Mouse (Mus musculus) adrenal gland (tissue): ENCODE results near the gene Thoc7.
"Not testable (repeated sequence)": the region's sequence is repeated elsewhere in the genome, so short reads cannot be mapped to it uniquely, and the experiment has no call there.

ENCODE experiments used
- intact Hi-C: fragments of 180-260 bp; cut with DNase I; formaldehyde crosslinking; loops from one replicate; pipeline ENCODE4 v1.15.1; 2025
- long read RNA-seq, 2 experiments: library from polyadenylated mRNA; unstranded; transcript quantifications; one replicate each; pipeline ENCODE4 v2.0.0; 2020; ENCODE audit warnings: borderline replicate concordance in 1 of 2; ENCODE audit not compliant: insufficient replicate concordance in 1 of 2

Thoc7 gene
- long read RNA-seq, experiment 1, transcript Thoc7-201 (8 exons, 937 nt) = major isoform, 24 of 41 reads
- long read RNA-seq, experiment 1, partial matches to known transcripts = 10 of 41 reads
- long read RNA-seq, experiment 1, other reads (novel, unspliced or antisense) = 7 of 41 reads
- long read RNA-seq, experiment 2, transcript Thoc7-201 (8 exons, 937 nt) = major isoform, 17 of 46 reads
- long read RNA-seq, experiment 2, partial matches to known transcripts = 21 of 46 reads
- long read RNA-seq, experiment 2, other reads (novel, unspliced or antisense) = 7 of 46 reads

DNA sequence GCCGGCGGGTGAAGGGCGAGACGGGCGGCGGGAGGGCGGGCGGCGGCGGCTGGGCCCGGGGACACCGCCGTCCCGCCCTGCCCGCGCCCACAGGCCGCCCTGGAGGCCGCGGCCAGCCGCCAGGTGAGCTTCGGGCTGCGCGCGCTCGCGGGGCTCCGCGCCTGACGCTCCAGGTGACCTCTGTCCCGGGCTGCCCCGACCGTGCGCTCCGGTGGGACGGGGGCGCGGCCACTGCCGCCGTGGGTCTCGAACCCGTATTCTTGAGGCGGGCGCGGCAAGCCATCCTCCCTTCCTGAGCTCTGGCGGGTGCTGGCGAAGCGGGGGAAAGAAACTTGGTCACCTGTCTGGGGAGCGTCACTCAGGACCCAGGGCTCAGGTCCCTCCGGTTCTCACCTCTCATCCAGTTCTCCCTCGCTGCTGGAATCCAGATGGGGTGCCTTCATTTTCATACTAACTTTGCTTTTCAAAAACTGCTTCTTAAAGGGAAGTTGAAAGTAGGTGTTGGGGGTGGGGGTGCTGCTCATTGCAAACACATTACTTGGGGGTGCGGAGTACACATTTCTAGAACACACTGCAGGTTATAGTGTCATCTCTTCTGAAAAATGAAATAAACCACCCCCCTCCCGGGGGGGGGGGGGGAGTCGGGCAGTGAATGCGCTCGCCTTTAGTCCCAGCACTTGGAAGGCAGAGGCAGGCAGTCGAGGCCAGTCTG lies at the start of gene Thoc7, which contains the start of gene Atxn7:
Thoc7 (minus strand) TSS at position 452 of the 712 bp plus-strand sequence.
Atxn7 (plus strand) TSS at position 40 of the 712 bp plus-strand sequence.
- intact Hi-C loops = loop anchor here (5.0 kb wide), 1 partner anchor 51 kb away; no protein-coding TSS in a partner anchor

DNA sequence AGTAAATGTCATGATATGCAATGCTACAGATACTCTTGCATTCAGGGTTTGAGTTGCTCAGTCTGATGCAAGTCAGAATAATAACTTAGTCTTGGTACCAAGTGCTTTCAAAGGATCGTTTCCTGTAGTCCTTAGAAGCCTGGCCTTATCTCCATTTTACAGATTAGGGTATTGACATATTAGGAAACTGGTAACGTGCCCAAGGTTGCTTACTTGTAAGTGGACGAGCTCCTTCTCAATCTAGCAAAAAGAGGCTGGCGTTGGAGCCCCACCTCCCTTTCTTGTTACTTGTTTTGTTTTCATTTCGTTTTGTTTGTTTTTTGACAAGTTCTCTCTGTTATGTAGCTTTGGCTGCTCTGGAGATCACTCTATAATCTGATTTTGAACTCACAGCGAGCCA lies 48.1 kb upstream of the Thoc7 start:
- intact Hi-C loops = loop anchor here (5.0 kb wide), 1 partner anchor 47 kb away; the partner anchor contains the start of genes Atxn7 and Thoc7

DNA sequence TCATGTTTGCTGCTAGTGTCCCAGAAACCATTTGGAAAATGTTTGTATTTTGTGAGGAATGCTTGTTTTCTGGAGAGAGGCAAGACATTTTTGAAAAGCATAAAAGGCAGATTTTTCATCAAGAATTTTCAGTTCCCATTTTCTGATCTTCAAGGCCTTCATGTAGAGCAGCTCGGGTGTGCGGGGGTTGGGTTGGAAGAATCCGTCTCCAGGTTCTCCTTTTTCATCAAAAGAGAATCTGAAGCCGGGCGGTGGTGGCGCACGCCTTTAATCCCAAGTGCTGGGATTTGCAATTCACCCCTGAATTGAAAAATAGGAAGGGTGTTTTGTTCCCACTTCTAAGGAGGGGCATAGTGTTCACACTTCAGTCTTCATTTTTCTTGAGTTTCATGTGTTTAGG lies 41.1 kb upstream of the Thoc7 start:
- intact Hi-C loops = no loop called here

DNA sequence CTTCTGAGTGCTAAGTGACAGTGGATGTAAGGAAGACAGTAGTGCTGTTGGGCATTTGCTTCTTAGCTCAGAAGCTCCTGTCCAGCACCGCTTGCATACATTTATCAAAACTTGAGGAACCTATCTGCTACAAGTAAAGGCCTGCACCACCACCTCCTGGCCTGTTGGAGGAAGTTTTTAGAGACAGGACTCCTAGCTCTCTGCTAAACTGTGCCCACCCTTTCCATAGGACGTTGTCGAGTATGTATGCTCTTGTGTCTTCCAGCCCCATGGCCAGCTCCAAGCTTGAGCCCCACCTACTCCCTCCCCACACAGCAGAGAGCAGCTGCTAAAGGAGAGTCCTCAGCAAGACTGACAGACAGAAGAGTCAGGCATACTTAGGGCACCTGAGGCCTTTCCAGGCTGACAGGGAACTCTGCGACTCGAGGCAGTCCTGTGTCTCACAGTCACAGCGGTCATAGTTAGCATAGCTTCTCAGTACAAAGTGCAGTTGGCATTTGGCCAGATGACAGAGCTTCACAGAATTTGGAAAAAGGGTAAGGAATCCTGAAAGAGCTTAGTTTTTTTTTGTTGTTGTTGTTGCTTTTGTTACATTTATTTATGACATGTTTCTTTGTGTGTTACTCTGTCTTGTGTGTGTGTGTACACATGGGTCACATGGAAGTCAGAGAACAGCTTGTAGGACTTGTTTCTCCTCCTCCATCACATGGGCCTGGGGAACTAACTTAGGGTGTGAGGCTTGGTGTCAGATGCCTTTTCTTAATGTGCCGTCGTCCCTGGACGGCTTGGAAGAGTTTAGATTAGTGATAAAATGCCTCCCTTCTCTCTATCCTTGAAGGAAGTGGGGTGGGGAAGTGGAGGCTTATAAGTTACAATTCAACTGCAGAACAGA lies 33.8 kb upstream of the Thoc7 start:
- intact Hi-C loops = no loop called here

DNA sequence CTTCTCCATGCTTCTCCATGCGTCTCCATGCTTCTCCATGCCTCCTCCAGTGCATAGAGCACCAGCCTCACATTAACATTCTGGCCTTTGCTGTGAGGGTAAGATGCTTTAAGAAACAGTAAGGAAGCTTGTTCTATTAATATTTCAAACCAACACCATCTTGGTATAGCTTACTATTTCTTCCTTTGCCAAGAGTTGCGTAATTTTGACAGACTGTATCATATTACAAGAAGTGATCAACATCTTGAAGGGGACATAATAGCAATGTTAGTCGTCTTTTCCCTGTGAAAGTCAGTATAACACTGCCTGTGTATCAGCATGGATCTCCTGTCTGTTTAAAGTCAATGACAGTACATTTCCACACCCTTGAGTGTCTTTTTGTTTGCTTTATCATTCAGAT lies 29.1 kb upstream of the Thoc7 start:
- intact Hi-C loops = no loop called here

DNA sequence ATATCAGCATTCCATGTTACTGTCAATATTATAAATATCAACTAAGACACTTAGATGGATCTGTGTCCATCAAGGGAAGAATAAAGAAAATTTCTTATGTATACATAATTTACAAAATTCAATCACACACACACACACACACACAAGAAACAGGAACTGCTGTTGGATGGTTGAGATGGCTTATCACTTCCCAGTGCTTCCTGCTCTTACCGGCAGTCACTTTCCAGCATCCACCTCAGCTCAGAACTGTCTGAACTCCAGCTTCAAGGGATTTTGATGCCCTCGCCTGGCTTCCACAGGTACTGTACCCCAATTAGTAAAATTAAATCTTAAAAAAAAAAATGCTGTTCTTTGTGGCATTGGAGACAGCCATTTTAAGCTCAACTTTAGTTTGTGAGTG lies 26.7 kb upstream of the Thoc7 start:
- intact Hi-C loops = no loop called here

DNA sequence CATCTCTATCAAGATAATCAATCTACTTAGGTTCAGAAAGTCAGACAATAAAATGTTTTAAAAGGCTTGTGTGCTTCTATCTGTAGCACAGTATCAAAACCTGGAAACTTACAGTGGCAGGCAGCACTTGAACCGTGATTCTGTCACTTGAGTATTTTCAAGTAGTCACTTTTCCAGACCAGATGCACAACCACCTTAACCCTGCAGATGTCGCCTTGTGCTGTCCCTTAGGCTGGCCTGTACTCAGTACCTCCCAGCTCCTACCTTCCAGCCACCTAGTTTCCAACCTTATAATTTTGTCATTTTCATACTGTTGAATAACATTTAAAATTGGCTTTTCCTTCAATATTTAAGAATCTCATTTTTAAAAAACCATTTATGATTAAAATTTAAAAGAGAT lies 20.5 kb upstream of the Thoc7 start:
- intact Hi-C loops = loop anchor here (5.0 kb wide), 1 partner anchor 115 kb away; no protein-coding TSS in a partner anchor

DNA sequence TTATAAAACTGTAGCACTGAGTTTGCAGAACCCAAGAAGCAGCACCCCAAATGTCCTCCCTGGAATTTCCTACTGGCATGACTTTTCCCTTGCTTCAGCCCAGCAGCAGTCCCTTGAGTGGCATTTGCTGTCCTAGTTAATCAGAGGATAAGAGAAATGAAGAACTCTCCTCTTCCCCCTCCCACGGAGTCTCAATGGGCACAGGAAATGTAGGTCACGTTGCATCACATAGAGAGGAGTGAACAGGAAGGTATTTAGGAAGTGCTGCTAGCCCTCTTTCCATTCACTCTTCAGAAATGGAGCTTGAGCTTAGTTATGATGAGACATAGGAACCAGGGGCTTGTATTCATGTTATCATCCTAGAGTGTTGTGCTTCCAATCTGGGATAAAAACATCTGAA lies 19.6 kb upstream of the Thoc7 start:
- intact Hi-C loops = loop anchor here (5.0 kb wide), 1 partner anchor 116 kb away; no protein-coding TSS in a partner anchor

DNA sequence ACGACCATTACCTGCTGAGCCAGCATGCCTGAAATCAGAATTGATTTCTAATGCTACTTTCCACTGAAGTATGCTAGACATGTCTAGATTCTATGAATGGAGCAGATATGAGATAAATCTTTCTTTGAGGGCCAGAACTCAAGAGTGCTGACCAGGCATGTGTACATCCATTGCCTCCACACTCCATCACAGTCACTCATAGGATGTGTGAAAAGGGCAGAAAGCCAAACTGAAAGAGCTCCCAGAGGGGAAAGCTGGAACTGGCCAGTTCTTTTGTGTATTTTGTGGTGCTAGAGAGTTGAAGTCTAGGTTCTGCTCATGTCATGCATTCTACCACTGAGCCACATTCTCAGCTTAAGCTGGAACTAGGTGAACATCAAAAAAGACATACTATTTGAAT lies 15.8 kb upstream of the Thoc7 start:
- intact Hi-C loops = no loop called here

DNA sequence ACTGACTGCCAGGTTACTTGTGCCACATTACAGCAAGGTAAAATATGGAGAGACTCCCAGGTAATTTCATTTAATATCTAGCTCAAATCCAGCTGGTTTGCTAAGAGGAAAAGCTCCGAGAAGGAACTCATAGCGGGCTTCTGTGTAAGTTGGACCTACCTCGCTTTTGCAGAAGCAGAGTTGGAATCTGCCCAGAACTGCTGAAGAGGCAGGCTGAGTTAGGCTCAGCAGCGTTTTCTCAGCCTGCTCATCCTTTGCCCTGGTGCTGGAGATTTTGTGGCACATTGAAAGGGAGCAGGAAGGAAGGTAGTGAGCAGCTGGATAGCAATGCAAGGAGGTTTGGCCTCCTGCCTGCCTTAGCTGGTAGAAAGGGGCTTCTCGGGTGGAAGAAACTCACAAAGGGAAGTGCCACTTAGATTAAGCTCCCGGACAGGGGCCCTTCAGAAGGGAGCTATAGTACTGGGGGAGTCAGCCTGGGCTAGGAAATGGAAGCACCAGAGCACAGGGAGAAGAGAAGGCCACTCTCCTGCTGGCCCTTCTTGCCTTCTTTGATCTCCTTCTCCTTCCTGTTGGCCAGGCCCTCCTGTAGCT lies 10.1 kb upstream of the Thoc7 start:
- intact Hi-C loops = no loop called here

DNA sequence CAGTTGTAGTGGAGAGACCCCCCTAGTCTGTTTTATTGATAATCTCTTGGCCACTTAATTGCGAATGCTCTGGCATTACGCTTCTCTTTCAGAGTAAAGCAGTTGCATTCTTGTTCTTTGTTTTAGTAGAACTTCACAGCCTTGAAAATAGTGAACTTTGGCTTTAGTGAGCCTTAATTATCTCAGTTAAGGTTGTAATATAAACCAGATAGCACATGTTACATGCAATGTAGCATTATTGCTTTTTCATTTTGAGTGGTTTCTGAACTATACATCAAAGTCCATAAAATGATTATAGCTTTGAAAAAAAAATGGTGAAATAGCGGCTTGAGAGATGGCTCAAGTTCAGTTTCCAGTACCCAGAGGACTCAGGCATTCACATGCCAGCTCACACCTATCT lies 8.9 kb upstream of the Thoc7 start:
- intact Hi-C loops = no loop called here

DNA sequence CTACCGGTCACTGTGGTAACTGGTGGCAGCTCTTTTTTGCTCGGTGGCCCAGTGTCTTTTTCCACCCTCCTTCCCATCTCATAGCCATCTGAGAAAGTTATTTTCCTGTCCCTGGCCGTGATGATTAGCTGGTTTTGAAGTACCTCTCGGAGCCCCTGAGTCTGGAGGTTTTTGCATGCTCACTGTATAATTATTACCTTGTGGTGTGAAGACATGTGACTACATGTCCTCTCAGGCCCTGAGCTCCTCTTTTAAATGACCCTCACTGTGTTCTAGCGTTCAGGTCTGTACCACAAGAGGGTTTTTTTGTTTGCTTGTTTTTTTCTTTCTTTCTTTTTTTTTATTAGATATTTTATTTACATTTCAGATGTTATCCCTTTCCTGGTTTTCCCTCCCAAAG lies 6.8 kb upstream of the Thoc7 start:
- intact Hi-C loops = loop anchor here (5.0 kb wide), 1 partner anchor 129 kb away; no protein-coding TSS in a partner anchor

DNA sequence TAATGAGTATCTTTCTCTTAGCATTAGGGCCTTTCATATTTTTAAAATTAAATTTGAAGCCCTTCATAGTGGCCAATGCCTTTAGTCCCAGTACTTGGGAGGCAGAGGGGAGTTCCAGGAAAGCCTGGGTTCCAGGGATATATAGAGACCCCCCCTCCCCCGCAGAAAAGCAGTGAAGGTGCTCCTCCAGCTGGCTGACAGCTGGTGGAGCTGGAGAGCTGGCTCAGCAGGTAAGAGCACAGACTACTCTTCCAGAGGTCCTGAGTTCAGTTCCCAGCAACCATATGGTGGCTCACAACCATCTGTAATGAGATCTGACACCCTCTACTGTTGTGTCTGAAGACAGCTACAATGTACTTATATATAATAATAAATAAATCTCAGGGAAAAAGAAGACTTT lies 6.0 kb upstream of the Thoc7 start:
- intact Hi-C loops = loop anchor here (5.0 kb wide), 1 partner anchor 130 kb away; no protein-coding TSS in a partner anchor

DNA sequence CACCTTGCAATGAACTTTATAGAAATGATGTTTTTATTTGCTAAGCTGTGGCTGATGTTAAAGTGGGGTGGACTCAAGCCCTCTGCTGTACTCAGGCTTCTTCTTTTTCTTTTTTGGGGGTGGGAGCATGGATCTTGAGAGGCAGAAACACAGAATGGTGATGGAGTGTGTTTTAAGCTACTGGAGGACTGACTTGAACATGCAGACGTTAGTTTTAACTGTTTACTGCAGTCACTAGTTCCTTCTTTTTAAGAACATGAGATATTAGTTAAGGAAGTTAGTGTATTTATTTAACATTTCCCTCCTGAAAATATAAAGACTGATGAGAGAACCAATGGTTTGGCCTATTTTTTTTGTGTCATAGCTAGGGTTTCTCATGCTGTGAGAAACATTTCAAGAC lies 1.9 kb upstream of the Thoc7 start:
- intact Hi-C loops = loop anchor here (5.0 kb wide), 1 partner anchor 49 kb away; no protein-coding TSS in a partner anchor

DNA sequence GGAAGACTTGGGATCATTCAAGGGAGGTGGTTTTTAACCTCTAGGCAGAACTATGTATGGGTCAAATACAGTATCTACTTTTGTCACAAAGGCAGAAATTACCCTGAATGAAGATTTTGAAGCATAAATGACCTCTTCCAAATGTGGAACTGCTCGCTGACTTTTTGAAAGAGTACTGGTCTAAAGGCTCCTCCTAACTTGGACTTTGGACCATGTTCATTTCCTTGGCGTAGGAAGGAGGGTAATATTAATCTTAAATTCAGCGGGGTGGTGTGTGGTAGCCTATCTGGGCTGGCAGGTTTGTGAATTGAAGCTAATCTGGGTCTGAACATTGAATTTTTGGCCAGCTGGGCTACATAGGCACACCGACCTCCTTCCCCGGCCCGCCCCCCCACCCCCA lies 824 bp upstream of the Thoc7 start:
- intact Hi-C loops = loop anchor here (5.0 kb wide), 1 partner anchor 50 kb away; no protein-coding TSS in a partner anchor

DNA sequence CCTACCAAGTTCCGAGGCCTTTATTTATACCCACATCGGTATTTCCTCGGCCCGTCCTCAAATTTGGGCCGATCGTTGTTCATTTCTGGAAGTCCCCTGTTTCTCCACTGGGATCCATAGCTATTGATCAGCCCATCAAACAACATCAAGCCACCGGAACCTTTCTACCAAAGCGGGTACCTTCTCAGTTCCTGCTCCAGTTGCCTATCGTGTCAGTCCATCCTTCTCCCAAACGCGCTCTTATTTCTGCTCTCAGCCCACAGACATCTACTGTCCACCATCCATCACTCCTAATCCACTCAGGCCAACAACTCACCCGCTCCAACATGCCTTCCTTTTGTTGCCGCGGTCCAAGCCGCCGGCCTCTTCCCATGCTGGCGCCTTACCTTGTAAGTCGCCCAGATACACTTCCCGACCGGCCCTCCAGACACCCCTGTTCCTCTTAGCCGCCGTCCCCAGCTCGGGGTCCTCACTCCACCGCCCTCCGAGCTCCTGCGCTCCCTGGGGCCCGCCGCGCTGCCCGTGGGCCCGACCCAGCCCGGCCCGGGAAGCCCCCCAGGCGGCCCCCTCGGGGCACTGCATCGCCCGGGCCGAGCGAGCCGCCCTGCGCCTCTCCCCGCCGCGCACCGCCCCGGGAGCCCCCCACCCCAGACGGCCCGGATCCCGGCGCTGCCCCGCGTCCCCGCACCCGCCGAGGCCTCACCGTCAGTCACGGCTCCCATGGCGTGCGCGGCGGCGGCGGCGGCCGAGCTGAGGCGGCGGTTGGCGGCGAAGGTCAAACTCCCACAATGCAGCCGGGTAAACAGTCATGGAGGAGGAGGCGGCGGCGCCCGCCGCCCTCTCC lies 948 bp downstream of the Thoc7 start:
- intact Hi-C loops = loop anchor here (5.0 kb wide), 1 partner anchor 52 kb away; no protein-coding TSS in a partner anchor

DNA sequence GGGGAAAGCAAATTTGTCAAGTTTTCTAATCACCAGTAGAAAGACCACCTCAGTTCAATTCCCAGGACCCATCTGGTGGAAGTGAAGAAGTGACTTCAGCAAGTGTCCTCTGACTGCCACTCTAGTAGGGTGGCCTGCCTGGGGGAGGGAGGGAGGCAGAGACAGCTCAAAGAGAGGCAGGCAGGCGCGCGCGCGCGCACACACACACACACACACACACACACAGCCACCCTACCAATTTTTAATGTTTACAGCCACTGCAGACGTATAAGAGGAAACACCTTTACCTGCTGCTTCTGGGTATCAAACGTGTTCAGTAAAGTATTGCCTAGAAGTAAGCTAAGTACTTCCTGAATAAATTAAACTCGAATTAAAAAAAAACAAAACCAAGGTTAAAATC lies 1.6 kb downstream of the Thoc7 start:
- intact Hi-C loops = loop anchor here (5.0 kb wide), 1 partner anchor 52 kb away; no protein-coding TSS in a partner anchor

DNA sequence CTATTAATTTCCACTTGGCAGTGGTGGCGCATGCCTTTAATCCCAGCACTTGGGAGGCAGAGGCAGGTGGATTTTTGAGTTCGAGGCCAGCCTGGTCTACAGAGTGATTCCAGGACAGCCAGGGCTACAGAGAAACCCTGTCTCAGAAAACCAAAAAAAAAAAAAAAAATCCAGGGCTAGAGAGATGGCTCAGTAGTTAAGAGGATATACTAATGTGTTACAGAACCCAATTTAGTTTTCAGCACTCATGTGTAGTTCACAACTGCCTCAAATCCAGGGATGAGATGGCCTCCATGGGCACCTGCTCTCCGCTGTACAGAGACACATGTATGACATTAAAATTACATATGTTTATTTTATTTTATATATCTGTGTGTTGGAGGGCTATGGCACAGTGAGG lies 9.5 kb downstream of the Thoc7 start:
- intact Hi-C loops = not testable (repeated sequence)

DNA sequence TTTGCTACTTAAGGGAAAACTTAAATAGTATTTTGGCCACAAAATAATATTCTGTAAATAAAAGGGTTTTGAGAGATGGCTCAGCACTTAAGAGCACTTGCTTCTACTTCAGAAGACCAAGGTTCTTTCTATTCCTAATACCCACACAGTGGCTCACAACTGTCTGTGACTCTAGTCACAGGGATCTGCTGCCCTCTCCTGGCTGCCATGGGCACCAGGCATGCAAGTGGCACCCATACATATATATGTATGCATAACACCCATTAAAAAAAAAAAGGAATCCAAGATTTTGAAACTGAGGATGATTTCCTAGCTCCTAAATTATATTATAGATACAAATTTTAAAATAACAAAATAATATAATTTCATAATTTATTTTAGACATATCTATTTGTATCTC lies 11.3 kb downstream of the Thoc7 start:
- intact Hi-C loops = no loop called here

DNA sequence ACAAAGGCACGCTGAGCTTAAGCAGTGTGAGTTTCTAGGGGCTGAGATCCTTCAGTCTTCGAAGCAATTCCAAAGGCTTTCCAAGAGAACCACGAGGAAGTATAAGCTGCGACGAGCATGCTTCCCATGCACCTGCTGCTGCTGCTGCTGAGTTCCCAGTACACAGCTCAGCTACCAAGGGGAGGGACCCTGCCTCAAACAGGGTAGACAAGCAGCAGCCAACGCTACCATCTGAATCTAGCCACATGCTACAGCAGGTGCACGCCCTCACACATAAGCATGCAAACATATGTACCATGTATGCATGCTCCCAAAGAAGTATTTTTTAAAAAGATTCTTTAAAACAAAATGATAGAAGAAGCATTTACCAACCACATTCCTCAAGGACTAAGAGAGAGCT lies 13.3 kb downstream of the Thoc7 start:
- intact Hi-C loops = no loop called here
